Mouse (Mus musculus): ENCODE data around the gene Eri3. TPM values are rescaled to one million over a fixed set of nuclear protein-coding genes. Genes with fewer than 3 reads are reported as not detected.
A peak's percentile ranks its signal among the peaks of the same experiment; 100 is the strongest.

Gene Eri3
- polyA plus RNA-seq, 1 experiment from 2014 or later = 108 TPM

- ATAC-seq (peak; percentile 81), DNase-seq (ENCODE audit: low read depth, low spot score) (peak; percentile 43)
- POLR2A ChIA-PET = no interaction called here
- no peaks in the 10 kb centered on the region for H3K27me3 ChIP-seq
- CTCF ChIA-PET = no interaction called here
- no peak for TF ChIP-seq CTCF (IDR thresholded peaks at IDR 0.05)
- in situ Hi-C loops (cut with MboI; ENCODE audit: low pct_unique_long_range_greater_than_20kb) = no loop called here
Observed at GRCm38 (mm10) chr4:117681931-117682461, 131.8 kb downstream of the Eri3 start, which contains the start of gene Dmap1. Gene Dmap1 (minus strand): TSS chr4:117682273.

GRCm38 (mm10) chr4:117682463-117682862 lies 132.3 kb downstream of the Eri3 start:
- DNase-seq (ENCODE audit: low read depth, low spot score) (no peak), ATAC-seq (no peak)
- ChIA-PET POLR2A (no interaction called here), CTCF (no interaction called here)
- H3K27me3 ChIP-seq = peaks cover 4% of the 10 kb centered on the region
- in situ Hi-C loops (cut with MboI; ENCODE audit: low pct_unique_long_range_greater_than_20kb) = no loop called here
- no peak for TF ChIP-seq CTCF (IDR thresholded peaks at IDR 0.05)

DNA sequence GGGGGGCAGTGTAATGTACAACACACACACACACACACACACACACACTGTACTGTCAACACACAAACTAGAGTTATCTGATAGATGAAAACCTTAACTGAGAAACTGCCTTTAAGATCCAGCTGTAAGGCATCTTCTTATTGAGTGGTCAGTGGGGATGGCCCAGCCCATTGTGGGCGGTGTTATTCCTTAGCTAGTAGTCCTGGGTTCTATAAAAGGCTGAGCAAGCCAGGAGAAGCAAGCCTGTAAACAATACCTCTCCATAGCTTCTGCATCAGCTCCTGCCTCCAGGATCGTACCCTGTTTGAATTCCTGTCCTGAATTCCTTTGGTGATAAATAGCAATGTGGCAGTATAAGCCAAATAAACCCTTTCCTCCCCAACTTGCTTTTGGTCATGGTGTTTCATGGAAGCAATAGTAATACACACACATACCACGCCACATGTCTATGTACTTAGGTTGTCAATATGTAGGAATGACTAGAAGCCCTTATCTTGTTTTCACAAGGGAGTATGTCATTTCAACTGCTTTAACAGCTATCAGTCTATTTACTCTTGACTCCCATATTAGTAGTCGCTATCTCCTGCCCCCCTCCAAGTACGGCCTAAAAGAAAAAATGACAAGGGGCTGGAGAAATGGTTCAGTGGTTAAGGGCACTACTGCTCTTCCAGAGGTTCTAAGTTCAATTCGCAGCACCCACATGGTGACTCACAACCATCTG lies 133.0 kb downstream of the Eri3 start:
- peaks cover 4% of the 10 kb centered on the region for H3K27me3 ChIP-seq
- CTCF ChIA-PET = no interaction called here
- in situ Hi-C loops (cut with MboI; ENCODE audit: low pct_unique_long_range_greater_than_20kb) = no loop called here
- no peak for TF ChIP-seq CTCF (IDR thresholded peaks at IDR 0.05)
- no peak for DNase-seq (ENCODE audit: low read depth, low spot score)
- ATAC-seq = no peak
- POLR2A ChIA-PET = no interaction called here

GRCm38 (mm10) chr4:117686354-117686753 lies 136.2 kb downstream of the Eri3 start:
- in situ Hi-C loops (cut with MboI; ENCODE audit: low pct_unique_long_range_greater_than_20kb) = no loop called here
- no peak for DNase-seq (ENCODE audit: low read depth, low spot score)
- POLR2A ChIA-PET = interaction anchor here (1.0 kb wide), 1 partner anchor 97 kb away, joined by 3 read pairs; no protein-coding TSS in a partner anchor
- CTCF ChIA-PET = no interaction called here
- no peak for TF ChIP-seq CTCF (IDR thresholded peaks at IDR 0.05)
- no peak for ATAC-seq
- peaks cover 4% of the 10 kb centered on the region for H3K27me3 ChIP-seq

- peak; percentile 46 for TF ChIP-seq CTCF (IDR thresholded peaks at IDR 0.05)
- POLR2A ChIA-PET = no interaction called here
- in situ Hi-C loops (cut with MboI; ENCODE audit: low pct_unique_long_range_greater_than_20kb) = no loop called here
- peaks cover 11% of the 10 kb centered on the region for H3K27me3 ChIP-seq
- DNase-seq (ENCODE audit: low read depth, low spot score) (no peak), ATAC-seq (no peak)
- CTCF ChIA-PET = interaction anchor here (0.8 kb wide), 1 partner anchor 9 kb away, joined by 3 read pairs; no protein-coding TSS in a partner anchor
Observed at GRCm38 (mm10) chr4:117705361-117705760, 155.2 kb downstream of the Eri3 start.

GRCm38 (mm10) chr4:117708780-117709550 lies 158.8 kb downstream of the Eri3 start:
- in situ Hi-C loops (cut with MboI; ENCODE audit: low pct_unique_long_range_greater_than_20kb) = no loop called here
- no peak for ATAC-seq

GRCm38 (mm10) chr4:117712314-117712713 lies 162.1 kb downstream of the Eri3 start:
- POLR2A ChIA-PET = no interaction called here

More at GRCm38 (mm10) chr4:117708780-117709550, 158.8 kb downstream of the Eri3 start:
- TF ChIP-seq CTCF (IDR thresholded peaks at IDR 0.05) = no peak
- peaks cover 6% of the 10 kb centered on the region for H3K27me3 ChIP-seq
- CTCF ChIA-PET = no interaction called here
- POLR2A ChIA-PET = no interaction called here
- DNase-seq (ENCODE audit: low read depth, low spot score) = no peak

GRCm38 (mm10) chr4:117713303-117714098 lies 163.3 kb downstream of the Eri3 start:
- ChIA-PET CTCF (no interaction called here), POLR2A (no interaction called here)
- DNase-seq (ENCODE audit: low read depth, low spot score) (no peak), ATAC-seq (no peak)
- H3K27me3 ChIP-seq = peaks cover 4% of the 10 kb centered on the region
- no peak for TF ChIP-seq CTCF (IDR thresholded peaks at IDR 0.05)
- in situ Hi-C loops (cut with MboI; ENCODE audit: low pct_unique_long_range_greater_than_20kb) = loop anchor here (10.0 kb wide), 1 partner anchor 51 kb away; the partner anchor contains the start of gene Klf17

More at GRCm38 (mm10) chr4:117712314-117712713, 162.1 kb downstream of the Eri3 start:
- CTCF ChIA-PET = no interaction called here
- no peak for ATAC-seq
- H3K27me3 ChIP-seq = peaks cover 4% of the 10 kb centered on the region
- in situ Hi-C loops (cut with MboI; ENCODE audit: low pct_unique_long_range_greater_than_20kb) = loop anchor here (10.0 kb wide), 1 partner anchor 52 kb away; the partner anchor contains the start of gene Klf17
- no peak for DNase-seq (ENCODE audit: low read depth, low spot score)
- TF ChIP-seq CTCF (IDR thresholded peaks at IDR 0.05) = no peak

Other genes with a start within 250 kb of the Eri3 start
- 49.2 TPM for gene Rnf220, start 53.3 kb upstream of the Eri3 start, polyA plus RNA-seq (2021)
- 23.2 TPM for gene Dmap1, start 131.9 kb downstream of the Eri3 start, polyA plus RNA-seq (2021)
- not detected for gene Gm12845, start 174.0 kb downstream of the Eri3 start, polyA plus RNA-seq (2021)
- gene Klf17, start 215.3 kb downstream of the Eri3 start, polyA plus RNA-seq (2021) = not detected